Mouse (Mus musculus) spleen, adult 12 weeks (tissue): Measurements from ENCODE around the gene Fam124a.
"Not testable (repeated sequence)": the region's sequence is repeated elsewhere in the genome, so short reads cannot be mapped to it uniquely, and the experiment has no call there.

Experiments
- DNase-seq: peaks from one replicate; pipeline ENCODE4 v3.0.0; 2022; ENCODE audit warnings: low spot score

Fam124a gene

DNA sequence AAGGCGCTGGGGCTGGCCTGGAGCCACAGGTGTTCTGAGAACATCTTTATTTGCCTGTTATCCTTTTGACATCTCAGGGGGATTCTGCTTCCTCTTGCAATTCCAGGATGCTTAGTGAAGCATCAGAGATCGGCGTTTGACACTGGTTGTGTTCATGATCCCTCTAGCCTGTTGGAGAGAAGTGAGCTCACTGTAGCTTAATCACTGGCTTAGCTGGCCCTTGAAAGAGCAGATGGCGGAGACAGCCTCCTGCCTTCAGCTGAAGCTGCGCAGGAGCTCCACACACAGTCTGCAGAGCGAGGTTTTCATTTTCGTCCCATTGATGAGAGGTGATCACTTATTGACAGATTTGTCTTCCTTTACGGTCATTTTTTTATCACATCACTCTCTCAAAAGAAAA, 20.3 kb downstream of the Fam124a start:
- DNase-seq = no peak

GRCm38 (mm10) chr14:62580945-62581344, 25.4 kb downstream of the Fam124a start:
- no peak for DNase-seq

DNA sequence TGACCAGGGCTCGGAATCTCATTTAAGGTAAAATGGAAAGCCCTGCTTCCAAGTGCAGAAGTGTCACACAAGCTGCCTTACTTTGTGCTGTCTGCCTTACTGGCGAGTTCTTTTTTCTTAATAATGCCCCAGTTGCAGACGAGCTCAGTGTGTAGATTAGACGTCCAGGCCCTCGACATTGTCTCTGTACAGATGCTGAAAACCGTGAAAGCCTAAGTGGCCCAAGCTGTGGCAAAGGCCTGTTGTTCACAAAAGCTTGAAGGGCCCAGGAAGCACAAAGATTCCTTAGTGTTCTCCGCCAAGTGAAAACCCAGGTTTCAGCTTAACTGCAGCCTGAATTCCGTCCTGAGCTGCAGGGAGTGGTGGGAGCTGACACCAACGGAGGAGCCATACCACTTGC, 26.2 kb downstream of the Fam124a start:
- no peak for DNase-seq

DNA sequence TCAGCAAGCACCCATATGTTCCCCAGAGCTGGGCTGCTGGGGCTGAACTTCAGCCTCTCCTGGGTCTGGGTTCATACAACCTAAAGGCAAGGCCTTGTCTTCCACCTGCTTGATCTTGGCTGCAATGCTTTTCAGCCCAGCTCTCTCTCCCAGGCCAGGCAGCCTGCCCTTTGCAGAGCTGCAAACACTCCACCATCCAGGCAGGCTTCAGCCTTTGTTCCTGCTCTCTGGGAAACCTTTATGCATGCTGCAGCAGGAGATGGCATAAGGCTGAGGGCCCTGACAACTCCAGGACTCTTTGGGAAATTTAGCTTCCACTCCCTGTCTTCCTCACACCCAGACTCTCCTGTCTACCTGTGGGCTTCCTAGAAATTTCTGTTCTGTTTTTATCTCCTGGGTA, 29.1 kb downstream of the Fam124a start:
- DNase-seq = no peak

DNA sequence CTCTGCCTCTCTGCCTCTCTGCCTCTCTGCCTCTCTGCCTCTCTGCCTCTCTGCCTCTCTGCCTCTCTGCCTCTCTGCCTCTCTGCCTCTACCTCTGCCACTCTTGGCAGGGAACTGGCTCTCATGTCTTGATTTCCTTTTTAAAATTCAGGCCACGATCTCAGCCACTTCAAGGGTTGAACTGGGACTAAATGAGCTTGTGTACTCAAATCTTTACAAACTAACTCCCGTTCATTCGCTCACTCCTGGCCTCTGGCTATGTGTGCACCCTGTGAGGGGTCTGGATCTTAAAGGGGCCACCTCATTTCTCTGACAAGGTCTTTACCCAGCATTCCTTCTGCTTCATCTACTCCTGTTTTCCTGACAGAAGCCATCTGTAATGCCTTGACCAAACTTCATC, 29.8 kb downstream of the Fam124a start:
- no peak for DNase-seq

GRCm38 (mm10) chr14:62600109-62600522, 44.6 kb downstream of the Fam124a start:
- DNase-seq = no peak

GRCm38 (mm10) chr14:62602271-62602670, 46.7 kb downstream of the Fam124a start:
- DNase-seq = no peak

- no peak for DNase-seq
Measured at GRCm38 (mm10) chr14:62602869-62603268, 47.3 kb downstream of the Fam124a start.

DNA sequence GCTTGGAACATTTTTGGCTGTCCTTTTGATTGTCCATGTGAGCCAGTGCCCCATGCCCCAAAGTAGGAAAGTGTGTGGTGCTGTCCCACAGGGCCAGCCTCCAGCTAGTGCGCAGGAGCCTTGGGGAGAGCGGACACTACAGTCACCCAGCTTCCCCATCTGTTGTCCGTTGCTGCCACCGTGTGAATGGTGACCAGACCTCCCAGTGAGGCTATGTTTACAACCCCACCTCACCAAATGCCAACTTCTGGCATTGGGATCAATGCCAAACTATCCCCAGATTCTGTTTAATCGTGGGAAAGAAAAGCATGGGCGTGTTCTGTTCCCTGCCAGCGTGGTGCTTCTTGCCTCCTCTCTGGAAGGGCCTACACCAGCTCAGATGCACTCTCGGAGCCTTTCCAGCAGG, 52.3 kb downstream of the Fam124a start:
- DNase-seq = no peak

- DNase-seq = no peak
Measured at GRCm38 (mm10) chr14:62609904-62610303, 54.4 kb downstream of the Fam124a start.

- no peak for DNase-seq
Measured at GRCm38 (mm10) chr14:62622393-62622792, 66.9 kb downstream of the Fam124a start.

DNA sequence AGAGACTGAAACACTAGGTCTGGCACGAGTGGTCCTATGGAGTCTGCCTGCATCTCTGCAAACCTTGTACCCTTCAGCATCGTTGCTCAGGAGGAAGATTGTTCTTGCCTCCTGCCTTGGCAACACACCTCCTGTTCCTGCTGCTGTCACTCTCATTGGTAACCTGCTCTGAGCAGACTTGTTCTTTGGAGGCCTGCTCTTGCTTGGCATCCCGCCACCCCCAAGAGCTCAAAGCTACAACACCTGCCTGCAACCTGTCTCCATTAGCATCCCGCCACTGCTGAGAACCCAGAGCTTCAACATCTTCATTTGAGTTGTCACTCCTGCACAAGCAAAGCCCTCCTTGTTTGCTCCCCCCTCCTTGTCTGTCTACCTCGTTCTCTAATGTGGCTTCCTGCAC, 72.4 kb downstream of the Fam124a start:
- DNase-seq = no peak

DNA sequence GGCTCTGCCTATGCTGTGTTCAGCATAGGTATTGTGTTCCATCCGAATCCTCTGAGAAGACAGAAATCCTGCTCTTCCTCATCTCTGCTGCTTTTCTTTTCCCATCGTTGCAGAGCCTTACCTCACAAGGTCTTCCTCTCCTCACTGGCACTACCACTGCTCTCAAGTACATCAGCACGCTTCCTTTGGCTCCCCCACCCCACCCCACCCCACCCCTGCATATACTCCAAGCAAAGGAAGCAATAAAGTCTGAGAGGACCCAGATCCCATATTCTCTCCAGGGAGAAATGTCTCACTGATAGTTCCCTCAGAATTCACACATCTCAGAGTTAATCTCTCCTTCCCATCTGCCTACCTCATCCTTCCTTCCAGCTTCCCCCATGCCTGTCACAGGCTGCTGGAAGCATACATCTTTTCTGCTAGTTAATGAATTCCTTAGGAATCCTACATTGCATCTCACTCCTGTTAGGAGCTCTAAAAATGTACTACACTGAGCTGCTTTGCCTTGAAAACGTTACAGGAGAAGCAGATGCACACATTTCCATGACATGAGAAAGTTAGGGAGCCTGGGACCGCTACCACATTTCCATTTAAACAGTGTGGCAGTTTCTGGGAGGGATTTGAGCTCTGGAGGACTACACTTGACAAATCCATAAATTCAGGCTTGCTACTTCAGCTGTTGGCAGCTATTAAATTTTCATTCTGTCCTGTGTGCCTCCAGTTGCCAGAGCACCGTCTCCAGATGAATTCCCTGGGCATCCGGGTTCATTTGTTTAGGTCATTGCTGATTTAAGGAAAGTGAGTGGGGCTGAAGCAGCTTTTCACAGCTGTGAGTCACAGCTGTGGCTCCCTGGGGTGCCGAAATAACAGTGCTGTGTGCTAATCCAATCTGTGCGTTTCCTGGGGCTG, 82.2 kb downstream of the Fam124a start:
- DNase-seq = no peak

DNA sequence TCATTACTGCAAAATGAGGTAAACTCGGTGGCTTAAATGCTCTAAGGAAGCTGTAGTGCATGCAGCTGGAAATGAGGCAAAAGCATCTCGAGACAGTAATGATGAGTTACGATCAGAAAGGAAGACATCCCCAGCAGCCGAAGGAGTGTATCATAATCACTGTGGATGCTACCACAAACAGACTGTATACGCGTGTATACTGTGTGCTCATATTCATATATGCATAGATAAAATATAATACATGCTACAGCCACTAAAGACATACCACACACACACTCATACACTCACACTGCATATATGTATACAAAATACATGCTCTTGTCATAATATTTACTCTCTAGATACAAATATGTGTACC, 82.8 kb downstream of the Fam124a start:
- DNase-seq = no peak

- DNase-seq = no peak
Measured at GRCm38 (mm10) chr14:62639111-62639510, 83.6 kb downstream of the Fam124a start.

GRCm38 (mm10) chr14:62639551-62639950, 84.0 kb downstream of the Fam124a start:
- no peak for DNase-seq

DNA sequence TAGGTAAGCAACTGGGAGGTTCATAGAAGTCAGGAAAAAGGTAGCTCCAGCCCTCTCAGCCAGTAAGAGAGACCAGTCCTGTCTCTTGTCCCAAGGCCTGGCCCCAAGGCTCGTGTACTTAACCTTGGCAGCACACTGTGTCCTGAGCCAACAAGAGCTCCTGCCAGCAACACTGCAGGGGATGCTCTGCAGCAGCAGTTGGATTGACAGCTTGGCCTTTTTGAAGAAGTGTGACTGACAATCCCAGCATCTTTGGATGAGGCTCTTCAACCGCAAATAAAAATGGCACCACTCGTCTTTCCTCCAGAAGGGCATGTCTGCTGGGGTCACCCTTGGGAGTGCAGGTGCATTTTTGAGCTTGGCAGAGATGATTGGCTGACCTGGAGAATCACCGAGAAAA, 84.9 kb downstream of the Fam124a start:
- no peak for DNase-seq

DNA sequence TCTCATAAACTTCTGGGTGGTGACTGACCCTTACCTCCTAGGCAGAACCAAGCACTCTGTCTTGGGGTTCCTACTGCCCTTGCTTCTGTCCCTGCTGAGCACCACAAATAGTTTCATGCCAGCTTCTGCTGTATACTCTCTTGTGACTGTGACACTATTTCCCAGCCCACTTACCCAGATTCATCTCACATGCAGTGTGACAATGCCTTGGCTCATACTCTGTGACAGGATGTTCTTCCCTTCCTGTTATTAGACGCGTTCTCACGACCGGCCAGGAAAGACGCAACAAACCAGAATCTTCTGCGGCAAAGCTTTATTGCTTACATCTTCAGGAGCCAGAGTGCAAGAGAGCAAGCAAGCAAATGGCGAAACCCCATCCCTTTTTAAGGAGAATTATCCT, 86.8 kb downstream of the Fam124a start:
- not testable (repeated sequence) for DNase-seq

DNA sequence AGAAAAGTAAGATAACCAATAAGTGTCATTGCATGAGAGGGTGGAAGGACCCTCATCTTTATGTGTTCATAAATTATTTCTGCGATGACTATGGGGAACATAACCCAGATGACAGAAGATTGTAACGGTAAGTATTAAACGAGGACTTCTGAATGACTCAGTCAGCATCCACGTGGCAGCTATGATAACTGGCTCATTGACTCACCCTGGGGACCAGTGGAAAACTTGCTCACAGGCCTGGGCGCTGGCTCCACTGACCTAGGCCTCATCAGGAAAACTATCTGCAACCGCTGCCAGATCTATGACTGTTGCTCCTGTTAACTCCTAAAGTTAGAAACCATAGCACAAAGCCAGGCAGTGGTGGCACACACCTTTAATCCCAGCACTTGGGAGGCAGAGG, 92.9 kb downstream of the Fam124a start:
- DNase-seq = no peak

DNA sequence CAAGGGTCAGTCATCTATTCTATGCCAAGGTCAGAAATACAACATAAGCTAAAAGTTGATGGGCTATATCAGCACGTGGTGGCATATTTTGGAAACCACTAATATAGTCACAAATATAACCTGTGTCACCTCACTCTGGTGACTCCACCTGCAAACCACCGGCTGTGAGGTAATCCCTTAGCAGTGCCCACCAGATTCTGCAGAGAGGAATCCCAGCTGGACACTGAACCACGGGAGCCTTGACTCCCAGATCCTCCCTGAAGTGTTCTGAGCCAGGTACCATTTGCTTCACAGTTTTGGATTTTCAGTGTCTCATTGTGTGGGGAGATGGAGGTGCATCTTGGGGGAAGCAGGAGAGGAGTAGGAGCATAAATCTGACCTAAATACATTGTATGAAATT, 94.8 kb downstream of the Fam124a start:
- no peak for DNase-seq

DNA sequence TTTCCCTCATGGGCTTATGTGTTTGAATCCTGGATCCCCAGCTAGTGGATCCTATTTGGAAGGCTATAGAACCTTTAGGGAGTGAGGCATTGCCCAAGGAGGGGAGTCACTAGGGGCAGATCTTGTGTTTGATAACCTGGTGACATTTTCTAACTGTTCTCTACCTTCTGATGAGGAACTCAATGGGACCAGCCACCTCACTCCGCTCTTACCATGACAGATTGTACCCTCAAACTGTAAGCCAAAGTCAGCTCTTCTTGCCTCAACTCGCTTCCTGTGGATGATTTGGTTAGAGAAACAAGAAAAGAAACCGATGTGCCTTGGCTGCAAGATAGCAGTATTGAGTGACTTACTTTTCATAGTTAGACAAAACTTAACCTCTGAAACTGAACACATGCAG, 96.2 kb downstream of the Fam124a start:
- no peak for DNase-seq

DNA sequence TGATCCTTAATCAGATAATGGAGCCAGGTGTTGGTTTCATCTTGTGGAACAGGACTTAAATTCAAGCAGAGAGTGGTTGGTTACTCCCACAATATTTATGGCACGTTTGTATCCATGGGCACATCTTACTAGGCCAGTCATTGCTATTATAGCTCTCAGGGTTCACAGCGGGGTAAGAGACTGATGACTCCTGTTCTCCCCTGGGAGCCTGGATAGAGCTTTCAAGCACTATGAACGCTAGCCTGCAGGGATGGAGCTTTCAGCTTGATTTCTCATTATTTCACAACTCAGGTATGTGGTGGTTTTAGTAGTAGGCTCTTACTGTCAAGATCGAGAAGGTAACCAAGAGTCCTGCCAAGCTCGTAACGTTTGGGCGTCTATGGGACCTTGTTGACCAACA, 100.5 kb downstream of the Fam124a start:
- no peak for DNase-seq

- DNase-seq = no peak
Measured at GRCm38 (mm10) chr14:62657469-62657868, 101.9 kb downstream of the Fam124a start.
